Mouse (Mus musculus): ENCODE measurements at regions not wholly inside any gene's neighbourhood (a gene's known extent, or its start where the extent isn't known, plus 50 kb on each side); places are given as distances from the start of the nearest gene placed in this dataset.

DNA sequence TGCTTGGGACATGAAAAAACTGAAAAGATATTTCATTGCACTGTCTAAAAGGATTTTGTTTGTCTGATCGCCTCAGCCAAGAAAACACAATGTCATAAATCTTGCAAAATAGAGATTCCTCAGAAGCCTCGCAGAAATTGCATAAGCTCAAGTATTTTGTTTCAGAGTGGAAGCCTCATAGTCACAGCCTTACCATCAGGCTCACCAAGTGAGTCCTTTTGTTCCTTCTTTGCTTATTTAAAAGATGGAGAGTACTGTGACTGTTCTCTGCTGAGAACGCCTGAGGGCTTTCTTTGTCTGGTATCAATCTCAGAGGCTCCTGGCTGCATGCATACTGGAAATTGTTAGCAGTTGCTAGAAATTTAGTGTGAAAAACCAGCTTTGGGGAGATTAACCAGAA is 367.0 kb upstream of the Cited2 start:
- in situ Hi-C loops (cut with MboI), result no loop called here

DNA sequence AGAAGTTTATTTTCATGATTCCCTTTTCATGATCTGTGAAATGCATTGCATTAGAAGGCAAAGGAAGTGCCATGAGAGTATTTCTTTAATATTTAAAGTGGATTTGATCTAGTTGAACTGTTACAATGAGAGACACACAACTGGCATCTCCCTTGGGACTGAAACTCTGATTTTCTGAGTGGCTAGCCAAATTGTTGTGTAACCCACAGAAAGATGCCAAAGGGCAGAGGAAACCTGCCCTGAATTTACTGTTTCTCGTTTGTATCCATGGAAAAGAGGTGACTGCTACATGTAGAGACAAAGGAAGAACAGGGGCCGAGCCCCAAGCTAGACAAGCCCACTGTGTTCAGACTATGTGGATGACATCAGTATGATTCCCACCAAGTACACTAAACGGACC is 360.4 kb upstream of the Cited2 start:
- in situ Hi-C loops (cut with MboI), result no loop called here

DNA sequence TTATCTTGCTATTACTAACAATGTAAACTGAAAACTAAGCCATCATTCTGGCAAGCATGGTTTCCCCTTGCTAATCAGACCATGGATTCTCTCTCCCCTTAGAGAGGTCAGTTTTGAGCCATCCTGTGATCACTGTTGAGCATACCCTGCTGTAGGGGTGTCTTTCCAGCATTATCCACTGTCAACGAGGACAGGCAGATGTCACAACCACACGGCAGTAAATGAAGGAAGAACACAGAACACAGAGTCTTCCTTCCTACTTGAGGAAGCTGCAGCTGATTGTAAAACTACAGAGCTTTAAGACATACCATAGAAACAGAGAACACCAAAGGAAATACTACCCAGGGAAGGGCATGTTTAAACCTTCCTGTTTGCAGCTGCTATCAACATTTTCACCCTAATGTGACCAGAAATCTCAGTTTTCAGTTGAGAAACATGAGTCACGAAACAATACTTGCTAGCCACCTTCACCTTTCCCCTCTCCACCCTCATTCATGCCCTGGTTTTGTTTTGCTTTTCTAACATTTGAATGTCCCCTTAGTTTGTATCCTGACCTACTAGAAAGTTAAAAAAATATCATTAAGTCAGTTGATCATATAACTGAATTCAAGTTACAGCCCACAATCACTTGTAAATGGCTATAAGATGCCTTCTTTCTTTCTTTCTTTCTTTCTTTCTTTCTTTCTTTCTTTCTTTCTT is 356.8 kb upstream of the Cited2 start:
- in situ Hi-C loops (cut with MboI), result no loop called here

DNA sequence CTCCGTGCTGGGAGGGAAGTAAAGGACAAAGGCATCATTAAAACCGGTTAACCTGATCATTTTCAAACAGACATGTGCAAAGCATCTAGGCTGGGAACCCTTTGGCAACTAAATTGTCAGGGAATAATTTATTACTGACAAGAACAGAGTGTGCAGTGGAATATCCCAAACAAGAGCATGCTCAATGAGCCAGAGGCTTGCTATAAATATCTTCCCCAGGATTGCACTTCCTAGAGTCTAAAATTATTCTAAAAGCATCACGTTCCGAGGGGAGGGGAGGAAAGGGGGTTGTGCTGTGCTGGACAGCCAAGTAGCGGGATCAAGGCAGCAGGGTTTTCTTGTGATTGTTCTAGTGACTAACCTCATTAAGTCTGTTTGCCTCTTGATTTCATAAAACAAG is 356.0 kb upstream of the Cited2 start:
- in situ Hi-C loops (cut with MboI), result no loop called here

DNA sequence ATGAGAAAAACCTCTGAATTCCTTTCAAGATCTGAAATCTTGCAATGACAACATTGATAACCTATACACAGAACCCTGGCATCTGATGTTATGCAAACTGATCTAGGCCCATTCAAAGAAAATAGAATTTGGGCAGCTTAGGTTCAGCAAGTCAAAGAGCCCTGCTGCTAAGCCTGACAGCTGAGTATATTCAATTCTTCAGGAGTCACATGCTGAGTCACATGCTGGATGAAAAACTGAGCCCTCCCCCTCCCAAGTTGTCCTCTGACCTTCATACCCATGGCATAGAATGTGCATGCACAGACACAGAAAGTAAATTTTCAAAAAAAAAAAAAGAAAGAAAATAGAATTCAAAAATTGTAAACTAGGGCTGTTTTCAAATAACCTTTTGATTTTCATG is 355.6 kb upstream of the Cited2 start:
- in situ Hi-C loops (cut with MboI), result no loop called here

DNA sequence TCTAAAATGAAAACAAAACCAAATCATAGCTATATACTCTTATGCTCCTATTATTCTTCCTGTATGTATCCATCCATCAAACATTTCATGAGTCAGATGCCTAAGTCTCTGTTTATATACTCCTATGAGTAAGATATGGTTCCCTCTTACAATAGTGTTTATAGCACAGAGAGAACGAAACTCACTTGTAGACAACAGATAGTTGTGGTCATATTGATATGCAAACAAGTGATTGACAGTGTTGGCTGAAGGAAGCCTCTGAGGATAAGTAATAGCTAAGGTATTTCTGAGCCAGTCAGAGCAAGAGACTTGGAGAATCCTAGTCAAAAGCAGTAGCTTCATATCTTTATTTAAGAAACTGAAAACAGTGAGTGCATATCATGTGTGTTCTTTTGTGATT is 354.4 kb upstream of the Cited2 start:
- in situ Hi-C loops (cut with MboI), result no loop called here

DNA sequence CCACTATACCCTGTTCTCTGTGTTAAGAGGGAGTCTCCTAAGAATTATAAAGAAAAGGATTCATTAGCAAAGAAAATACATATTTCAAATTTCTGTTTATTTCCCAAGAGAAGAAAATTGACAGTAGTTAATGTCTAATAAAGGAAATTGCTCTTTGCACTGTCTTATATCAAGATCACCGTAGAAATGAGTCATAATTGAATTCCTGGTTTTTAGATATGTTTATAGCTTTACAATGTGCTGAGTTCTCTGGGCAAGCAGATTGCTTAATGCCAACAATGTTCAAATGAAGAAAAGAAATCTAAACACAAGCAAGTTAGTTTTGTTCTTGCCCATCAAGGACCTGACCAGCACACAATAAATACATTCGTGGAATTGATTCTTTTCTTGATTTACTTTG is 350.1 kb upstream of the Cited2 start:
- in situ Hi-C loops (cut with MboI), result no loop called here

DNA sequence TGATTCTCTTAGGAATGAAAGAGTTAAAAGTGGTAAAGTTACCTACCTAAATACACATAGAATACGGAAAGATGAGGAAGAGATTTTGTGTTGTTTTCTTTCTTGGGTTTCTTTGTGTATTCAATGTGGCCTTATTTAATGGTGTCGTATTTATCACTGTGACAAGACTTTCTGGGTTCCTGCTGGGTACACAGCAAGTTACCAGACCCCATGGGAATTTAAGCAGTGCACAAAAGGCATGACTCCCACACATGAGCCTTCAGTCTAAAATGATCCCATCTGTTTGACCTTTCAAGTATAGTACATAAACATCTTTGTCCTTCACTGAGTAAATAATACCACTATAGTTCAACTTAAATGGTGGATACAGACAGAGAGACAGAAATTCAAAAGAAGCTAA is 349.0 kb upstream of the Cited2 start:
- in situ Hi-C loops (cut with MboI), result no loop called here

DNA sequence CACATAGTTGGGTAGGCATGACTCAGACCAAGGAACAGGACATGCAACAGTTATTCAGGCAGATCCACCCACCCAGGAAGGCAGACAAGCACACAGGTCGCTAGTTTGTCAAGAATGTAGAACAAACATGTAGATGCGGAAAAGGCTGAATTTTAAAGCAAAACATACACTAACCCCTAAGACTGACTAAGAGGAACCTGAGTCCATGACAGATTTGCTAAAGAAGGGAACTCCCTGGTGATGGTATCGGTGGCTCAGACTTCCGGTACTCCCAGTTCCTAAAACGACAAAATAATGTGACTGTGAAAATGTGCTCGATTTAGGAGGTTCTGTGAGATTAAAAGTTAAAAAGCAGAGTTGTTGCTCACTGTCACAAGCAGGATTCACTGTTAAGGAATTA is 340.0 kb upstream of the Cited2 start:
- in situ Hi-C loops (cut with MboI), result no loop called here

DNA sequence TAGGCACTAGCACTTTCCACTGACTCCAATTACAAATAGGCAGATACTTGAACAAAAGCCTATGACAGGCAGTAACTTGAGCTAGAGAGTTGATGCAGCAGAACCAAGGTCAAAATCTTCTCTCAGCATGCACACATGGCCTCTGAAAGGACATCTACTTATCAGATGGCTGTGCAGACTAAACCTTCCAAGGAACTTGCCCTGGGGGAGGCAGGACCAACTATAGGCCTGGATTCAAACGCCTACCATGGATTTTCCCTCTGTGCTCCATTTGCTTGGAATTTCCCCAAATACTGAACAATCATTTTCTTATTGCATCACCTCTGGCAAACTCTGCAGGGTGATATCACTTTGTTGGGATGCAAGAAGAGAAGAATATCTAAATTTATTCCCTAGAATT is 337.8 kb upstream of the Cited2 start:
- in situ Hi-C loops (cut with MboI), result no loop called here

DNA sequence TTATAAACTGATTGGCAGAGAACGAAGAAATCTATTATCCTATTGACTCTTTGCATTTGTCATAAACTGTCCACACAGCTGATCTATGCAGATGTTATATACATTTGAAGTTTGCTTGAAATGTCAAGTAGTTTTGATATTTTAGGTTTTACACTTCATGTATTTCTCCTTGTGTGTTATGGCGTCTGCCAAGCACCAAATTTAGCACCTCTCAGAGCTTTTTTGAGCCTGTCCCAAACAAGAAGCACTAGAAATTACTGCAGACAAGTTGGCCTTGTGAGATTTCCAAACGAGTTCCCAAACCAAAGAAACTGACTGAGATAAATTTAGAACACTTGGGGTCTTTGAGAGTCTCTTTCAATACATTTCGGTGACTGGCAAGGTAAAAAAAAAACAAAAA is 335.7 kb upstream of the Cited2 start:
- in situ Hi-C loops (cut with MboI), result no loop called here

DNA sequence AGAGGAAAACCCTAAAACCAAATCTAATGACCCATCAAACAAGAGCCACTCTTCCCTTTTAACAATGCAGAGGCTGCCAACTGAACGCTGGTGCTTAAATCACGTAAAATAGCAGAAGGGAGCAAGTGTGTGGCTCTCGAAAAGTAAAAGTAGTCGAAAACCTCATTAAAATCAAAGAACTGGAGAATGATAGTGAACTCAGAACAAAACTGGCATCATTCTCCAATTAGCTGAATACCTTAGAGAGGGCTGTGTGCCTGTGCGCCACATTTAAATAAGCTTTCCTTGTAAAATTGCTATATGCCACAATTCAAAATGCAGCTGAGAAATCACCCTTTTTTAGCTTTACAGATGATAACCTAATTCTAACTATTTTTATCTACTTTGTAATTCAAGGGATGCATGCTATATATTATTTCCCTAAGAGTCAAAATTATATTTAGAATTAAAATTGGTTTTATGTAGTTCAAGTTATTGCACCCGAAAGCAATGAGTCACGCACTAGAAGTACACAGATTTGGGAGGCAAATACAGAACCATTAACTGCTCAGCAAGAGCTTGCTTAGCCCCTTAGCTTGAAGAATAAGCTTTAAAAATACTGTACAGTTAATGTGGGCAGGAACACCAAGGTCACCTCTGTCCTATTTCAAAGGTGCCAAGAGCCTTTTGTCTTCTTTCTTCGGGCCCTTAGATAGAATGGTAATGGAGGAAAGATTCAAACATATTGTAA is 327.4 kb upstream of the Cited2 start:
- in situ Hi-C loops (cut with MboI), result no loop called here

DNA sequence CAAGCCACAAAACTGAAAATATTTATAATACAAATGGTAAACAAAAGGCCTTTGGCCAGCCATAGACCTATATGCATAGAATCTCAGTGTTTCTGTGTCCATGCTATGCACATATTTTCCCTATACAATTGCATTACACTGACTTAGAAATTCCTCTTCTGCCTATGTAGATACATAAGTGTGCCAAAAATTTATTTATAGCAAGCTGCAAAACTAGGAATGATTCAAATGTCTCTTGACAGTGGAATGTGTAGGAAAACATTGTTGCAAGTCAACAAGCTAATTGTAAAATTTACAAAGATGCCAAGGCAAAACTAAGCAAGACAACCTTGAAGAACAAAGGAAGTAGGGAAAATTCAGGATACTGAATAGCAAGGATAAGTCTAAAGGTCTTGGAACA is 319.1 kb upstream of the Cited2 start:
- in situ Hi-C loops (cut with MboI), result no loop called here

DNA sequence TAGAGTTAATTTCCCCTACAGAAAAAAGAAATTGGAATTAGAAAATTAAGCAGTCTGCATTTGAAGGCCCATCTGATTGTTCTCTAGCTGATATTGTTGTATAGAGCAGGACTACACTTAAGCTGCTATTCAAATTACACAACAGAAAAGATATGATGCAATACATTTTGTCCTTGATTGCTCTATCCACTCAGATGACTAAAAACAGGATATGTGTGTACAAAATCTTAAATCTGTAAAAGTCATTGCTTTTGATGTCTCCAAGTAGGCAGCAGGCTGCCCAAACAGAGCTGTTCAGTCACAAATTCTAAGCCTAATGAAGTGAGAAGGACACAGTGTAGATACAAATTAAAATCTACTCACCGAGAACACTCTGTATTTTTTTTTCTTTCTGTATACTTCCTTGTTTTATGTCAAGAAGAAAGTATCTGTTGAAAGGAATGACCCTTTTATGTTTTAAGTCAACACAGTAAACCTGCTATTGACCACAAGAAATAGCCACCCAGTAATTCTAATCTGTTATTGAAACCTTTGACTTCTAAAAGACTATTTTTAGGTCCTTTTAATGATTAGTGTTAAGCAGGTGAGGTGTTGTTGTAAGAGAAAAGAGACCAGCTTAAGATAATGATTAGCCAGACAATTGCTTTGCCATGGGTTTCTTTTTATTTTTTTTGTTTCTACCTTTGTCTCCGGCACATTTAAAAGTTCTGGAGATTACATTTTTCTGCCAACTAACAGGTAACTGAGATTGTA is 315.0 kb upstream of the Cited2 start:
- in situ Hi-C loops (cut with MboI), result no loop called here

DNA sequence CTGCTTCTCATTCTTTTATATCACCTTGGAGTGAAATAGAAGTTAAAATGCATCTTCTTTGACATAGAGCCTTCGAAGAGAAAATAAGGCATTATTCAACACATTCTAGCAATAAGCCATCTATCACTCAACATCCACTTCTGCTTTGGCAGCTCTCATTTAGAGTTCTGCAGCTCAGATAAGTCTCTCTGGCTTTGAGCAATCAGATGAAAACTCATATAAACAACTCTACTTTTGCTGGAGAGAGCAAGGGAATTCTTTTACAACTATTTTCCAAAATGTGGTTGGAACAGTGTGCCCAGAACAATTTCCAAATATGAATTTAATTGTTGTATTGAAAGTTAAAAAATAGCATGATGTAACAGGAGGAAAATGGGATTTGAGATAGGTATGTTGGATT is 314.2 kb upstream of the Cited2 start:
- in situ Hi-C loops (cut with MboI), result no loop called here

DNA sequence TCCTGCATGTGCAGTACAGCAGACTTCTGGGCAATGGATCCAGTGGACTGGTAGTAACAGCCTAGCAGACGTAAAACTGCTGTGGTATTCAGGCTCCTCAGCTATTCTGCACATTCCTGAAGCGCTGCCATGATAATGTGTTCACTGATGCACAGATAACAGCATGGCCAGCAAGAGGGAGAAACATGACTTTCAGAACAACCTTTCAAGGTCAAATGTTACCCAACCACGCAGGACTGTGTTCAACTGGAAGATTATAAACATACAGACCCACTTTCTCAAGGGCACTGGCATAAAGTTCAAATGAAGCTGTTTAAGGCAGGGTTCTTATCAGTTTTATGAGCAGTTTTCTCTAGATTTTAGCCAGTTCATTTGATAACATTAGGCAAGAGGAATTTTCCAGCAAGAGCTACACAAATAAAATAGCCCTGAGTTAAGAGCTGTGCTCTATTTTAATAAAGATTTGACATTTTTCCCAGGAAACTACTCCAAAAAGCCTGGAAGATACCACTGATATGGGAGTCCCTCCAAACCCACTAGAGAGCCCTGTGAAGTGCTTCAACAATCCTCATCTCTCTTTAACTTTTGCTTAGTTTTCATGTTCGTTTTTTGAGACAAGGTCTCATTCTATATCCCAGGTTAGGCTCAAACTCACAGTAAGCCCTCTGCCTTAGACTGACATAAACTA is 311.6 kb upstream of the Cited2 start:
- in situ Hi-C loops (cut with MboI), result no loop called here

DNA sequence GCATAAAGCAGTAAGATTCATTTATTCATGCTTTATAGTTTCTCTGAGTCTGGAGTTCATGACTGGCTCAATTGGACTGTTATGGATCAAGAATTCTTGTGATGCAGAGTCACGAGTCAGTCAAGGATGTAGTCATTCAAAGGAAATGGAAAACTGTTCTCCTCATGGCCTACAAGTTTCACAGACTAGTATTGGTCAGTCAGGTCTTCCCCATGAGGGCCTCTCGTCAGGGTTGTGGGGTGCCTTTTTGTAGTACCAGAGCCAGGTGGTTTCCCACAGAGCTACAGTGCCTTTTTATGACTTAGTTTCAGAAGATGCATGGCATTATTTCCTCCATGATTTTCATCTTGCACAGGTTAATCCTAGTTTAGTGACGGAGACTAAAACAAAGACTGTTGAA is 307.9 kb upstream of the Cited2 start:
- in situ Hi-C loops (cut with MboI), result no loop called here

DNA sequence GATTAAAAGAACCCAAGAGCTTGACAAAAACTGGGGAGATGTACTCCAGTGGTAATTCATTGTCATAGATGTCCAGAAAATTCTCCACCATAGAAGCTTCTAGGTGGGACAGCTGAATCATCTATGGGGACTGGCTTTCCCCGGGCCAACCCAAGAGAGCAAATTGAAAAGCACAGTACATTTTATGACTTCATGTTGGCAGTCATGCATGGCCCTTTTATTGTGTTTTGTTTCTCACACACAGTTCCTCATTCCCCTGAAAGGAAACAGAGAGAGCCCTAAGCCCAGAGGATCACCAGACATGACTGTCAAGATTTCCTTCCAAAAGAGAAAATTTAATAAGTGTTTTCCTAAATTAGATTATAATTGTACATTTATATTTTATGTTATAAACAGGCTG is 306.9 kb upstream of the Cited2 start:
- in situ Hi-C loops (cut with MboI), result no loop called here

DNA sequence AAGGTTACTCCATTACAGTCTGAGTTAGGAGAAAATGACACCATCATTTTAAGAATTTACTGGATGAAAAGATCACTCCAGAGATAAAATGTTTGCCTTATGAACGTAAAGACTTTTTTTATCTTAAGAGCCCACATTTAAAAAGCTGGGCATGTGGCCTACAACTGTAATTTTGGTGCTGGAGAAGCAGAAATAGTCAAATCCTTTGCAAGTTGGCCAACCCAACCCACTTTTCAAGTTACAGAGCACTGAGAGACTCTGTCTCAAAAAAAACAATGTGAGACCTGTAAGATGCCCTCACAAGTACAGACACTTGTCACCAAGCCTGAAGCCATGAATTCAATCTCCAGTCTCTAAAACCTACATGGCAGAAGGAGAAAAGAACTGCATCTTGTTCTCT is 305.6 kb upstream of the Cited2 start:
- in situ Hi-C loops (cut with MboI), result no loop called here

DNA sequence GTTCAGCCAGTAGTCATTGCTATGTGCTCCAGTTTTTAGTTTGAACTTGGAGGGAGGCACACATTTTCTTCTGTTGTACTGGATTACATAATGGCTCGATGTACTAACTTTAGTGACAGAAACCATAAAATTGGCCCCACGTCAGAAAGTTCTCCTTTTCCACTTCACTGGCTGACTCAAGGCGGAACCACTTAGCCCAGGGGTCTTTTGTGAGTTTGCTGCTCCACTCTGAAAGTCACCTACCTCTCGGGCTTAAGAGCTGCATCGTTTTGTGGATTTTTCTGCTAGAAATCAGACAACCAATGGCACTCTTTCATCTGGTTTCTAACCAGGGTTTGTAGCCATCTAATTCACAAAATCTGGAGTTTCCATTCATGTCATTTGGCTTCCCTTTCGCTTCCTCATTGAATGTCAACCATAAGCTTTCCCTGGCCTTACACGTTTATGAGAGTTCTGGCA is 304.8 kb upstream of the Cited2 start:
- in situ Hi-C loops (cut with MboI), result no loop called here

DNA sequence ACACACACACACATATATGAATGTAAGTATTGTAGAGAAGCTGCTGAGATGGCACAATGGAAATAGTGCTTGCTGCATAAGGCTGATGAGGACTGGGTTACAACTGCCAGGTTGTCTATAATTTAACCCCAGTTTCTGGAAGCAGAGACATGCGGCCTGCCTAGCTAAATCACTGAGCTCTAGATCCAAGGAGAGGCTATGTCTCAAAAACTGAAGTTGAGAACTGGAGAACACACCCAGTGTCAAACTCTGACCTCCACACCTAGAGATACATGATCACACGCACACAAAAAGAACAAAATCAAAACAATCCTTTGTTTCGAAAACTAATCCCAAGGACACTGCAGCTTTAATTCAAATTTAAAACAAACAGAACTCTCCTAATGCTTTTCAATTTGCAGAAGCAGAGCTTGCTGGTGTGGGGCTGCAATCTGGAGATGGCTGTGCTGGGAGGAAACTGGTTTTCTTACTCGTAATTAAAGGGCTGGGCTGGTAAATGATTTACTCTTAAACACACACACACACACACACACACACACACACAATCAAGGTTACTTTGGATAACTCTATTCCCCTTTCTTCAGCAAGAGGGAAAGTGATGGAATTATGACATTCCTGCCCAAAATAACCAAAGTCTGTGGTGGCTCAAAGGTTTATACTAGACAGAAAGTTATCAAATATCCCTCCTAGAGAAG is 299.3 kb upstream of the Cited2 start:
- in situ Hi-C loops (cut with MboI), result no loop called here

DNA sequence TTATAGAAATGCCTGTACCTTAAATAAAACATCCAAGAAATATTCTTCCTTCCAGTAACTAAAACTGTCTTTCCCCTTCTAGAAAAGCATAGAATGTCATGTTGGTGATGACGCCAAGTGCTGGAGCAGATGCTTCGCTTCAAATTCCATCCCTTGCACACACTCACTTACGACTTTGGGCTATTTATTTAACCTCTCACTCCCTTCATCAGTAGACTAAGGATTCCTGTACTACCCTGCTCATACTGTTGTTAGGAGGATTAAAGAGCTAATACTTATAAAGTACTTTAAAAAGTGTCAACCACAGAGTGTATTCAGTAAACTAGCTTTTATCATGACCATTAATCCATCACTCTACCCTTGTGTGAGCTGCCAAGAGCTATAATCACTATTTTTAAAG is 296.8 kb upstream of the Cited2 start:
- in situ Hi-C loops (cut with MboI), result no loop called here

All from mature B cell (primary cell).